ENCODE assay signal across 23 mouse cellular contexts in genomic region chr14:24868756-24869155, GRCm38 (mm10).
"Had no signal": no experiment of that assay in that cellular context is flagged by ENCODE, and none has a peak within 500 bp of the region (broad histone marks: within the 10 kb centered on the region; RNA-seq: fewer than 3 reads in every experiment).

No protein-coding gene starts in this region.

- H3K4me2 ChIP-seq: heart, embryonic 12.5 days; hindbrain, embryonic 13.5 days; hindbrain, embryonic 15.5 days; kidney, embryonic 15.5 days; limb, embryonic 13.5 days; limb, embryonic 15.5 days; liver, embryonic 13.5 days had no signal

- H3K9ac ChIP-seq: heart, embryonic 12.5 days; hindbrain, embryonic 13.5 days; hindbrain, embryonic 15.5 days; kidney, embryonic 15.5 days; limb, embryonic 13.5 days; limb, embryonic 15.5 days; liver, embryonic 13.5 days had no signal

- ATAC-seq: hindbrain, postnatal 0 days; intestine, embryonic 16.5 days had no signal

- H3K4me1 ChIP-seq: hindbrain, embryonic 13.5 days; liver, embryonic 13.5 days had no signal

- H3K9me3 ChIP-seq: heart, embryonic 12.5 days; hindbrain, embryonic 13.5 days; hindbrain, embryonic 15.5 days; kidney, embryonic 15.5 days; limb, embryonic 13.5 days; limb, embryonic 15.5 days; liver, embryonic 13.5 days had no signal

- DNase-seq: gastrocnemius, postnatal 14 days; gastrocnemius, postnatal 36 days; heart, adult 18-20 months; heart, postnatal 14 days; heart, postnatal 36 days; kidney, adult 11 months; kidney, adult 2 months; kidney, adult 9 months; kidney, postnatal 14 days; kidney, postnatal 36 days; layer of hippocampus, adult 9-11 months; layer of hippocampus, postnatal 36 days; left cerebral cortex, postnatal 4 days; liver, embryonic 13.5 days had no signal

- H3K27ac ChIP-seq: hindbrain, embryonic 13.5 days; hindbrain, embryonic 15.5 days; hindbrain, postnatal 0 days; kidney, embryonic 15.5 days; kidney, postnatal 0 days; limb, embryonic 13.5 days; limb, embryonic 15.5 days; liver, embryonic 13.5 days had no signal

- H3K4me3 ChIP-seq: heart, embryonic 12.5 days; hindbrain, embryonic 13.5 days; hindbrain, embryonic 15.5 days; kidney, embryonic 15.5 days; limb, embryonic 13.5 days; limb, embryonic 15.5 days; liver, embryonic 13.5 days had no signal

- H3K27me3 ChIP-seq: heart, embryonic 12.5 days; hindbrain, embryonic 13.5 days; hindbrain, embryonic 15.5 days; kidney, embryonic 15.5 days; limb, embryonic 13.5 days; limb, embryonic 15.5 days; liver, embryonic 13.5 days had no signal

- H3K36me3 ChIP-seq: heart, embryonic 12.5 days; hindbrain, embryonic 13.5 days; hindbrain, embryonic 15.5 days; kidney, embryonic 15.5 days; limb, embryonic 13.5 days; limb, embryonic 15.5 days; liver, embryonic 13.5 days had no signal
